Mouse (Mus musculus) gonadal fat pad, adult 2 months (tissue): ENCODE measurements around the gene Ivl. TPM values are rescaled to one million over a fixed set of nuclear protein-coding genes. Genes with fewer than 3 reads are reported as not detected.

Source experiments
- polyA plus RNA-seq: library from polyadenylated mRNA; depleted of rRNA; stranded (reverse); fragments of >200 nt; gene quantifications from 2 replicates; pipeline ENCODE4 v1.2.3, GENCODE M21; 2012; rRNA removed

Gene Ivl
- polyA plus RNA-seq, 1 experiment, result not detected

Other genes with a start within 250 kb of the Ivl start
- not detected in 2 replicates for gene Sprr2d, start 234.6 kb downstream of the Ivl start, polyA plus RNA-seq
- not detected in 2 replicates for gene Sprr2e, start 221.6 kb downstream of the Ivl start, polyA plus RNA-seq
- 0.25 TPM in 1 of 2 replicates, not detected in the other for gene Sprr2f, start 208.5 kb downstream of the Ivl start, polyA plus RNA-seq
- gene Sprr2h, start 188.1 kb downstream of the Ivl start, polyA plus RNA-seq, result not detected in 2 replicates
- not detected in 2 replicates for gene Sprr2i, start 165.7 kb downstream of the Ivl start, polyA plus RNA-seq
- not detected in 2 replicates for gene Sprr2j-ps, start 155.7 kb downstream of the Ivl start, polyA plus RNA-seq
- gene Gm9774, start 144.3 kb downstream of the Ivl start, polyA plus RNA-seq, result 6.2 and 7.4 TPM in 2 replicates
- not detected in 2 replicates for gene Sprr2k, start 141.2 kb downstream of the Ivl start, polyA plus RNA-seq
- gene Sprr1b, start 134.9 kb downstream of the Ivl start, polyA plus RNA-seq, result not detected in 2 replicates
- not detected in 2 replicates for gene Sprr3, start 115.0 kb downstream of the Ivl start, polyA plus RNA-seq
- 0.28 TPM in 1 of 2 replicates, not detected in the other for gene Sprr1a, start 87.8 kb downstream of the Ivl start, polyA plus RNA-seq
- gene Sprr4, start 73.2 kb downstream of the Ivl start, polyA plus RNA-seq, result not detected in 2 replicates
- not detected in 2 replicates for gene 2310046K23Rik, start 39.2 kb downstream of the Ivl start, polyA plus RNA-seq
- 27.9 and 30.2 TPM in 2 replicates for gene Smcp, start 15.3 kb upstream of the Ivl start, polyA plus RNA-seq
- not detected in 2 replicates for gene 2210017I01Rik, start 33.8 kb upstream of the Ivl start, polyA plus RNA-seq
- 0.45 TPM in 1 of 2 replicates, not detected in the other for gene Lce6a, start 47.9 kb upstream of the Ivl start, polyA plus RNA-seq
- not detected in 2 replicates for gene Lce1a1, start 74.6 kb upstream of the Ivl start, polyA plus RNA-seq
- not detected in 2 replicates for gene Lce1b, start 83.2 kb upstream of the Ivl start, polyA plus RNA-seq
- gene Lce1a2, start 96.6 kb upstream of the Ivl start, polyA plus RNA-seq, result not detected in 2 replicates
- not detected in 2 replicates for gene Lce1c, start 105.5 kb upstream of the Ivl start, polyA plus RNA-seq
- not detected in 2 replicates for gene Lce1d, start 113.5 kb upstream of the Ivl start, polyA plus RNA-seq
- not detected in 2 replicates for gene Lce1e, start 135.3 kb upstream of the Ivl start, polyA plus RNA-seq
- gene Lce1f, start 146.6 kb upstream of the Ivl start, polyA plus RNA-seq, result not detected in 2 replicates
- not detected in 2 replicates for gene Gm38119, start 165.4 kb upstream of the Ivl start, polyA plus RNA-seq
- not detected in 2 replicates for gene Lce1g, start 178.6 kb upstream of the Ivl start, polyA plus RNA-seq
- not detected in 2 replicates for gene Lce1h, start 191.3 kb upstream of the Ivl start, polyA plus RNA-seq
- gene Lce1i, start 205.2 kb upstream of the Ivl start, polyA plus RNA-seq, result not detected in 2 replicates
- not detected in 2 replicates for gene Lce1j, start 216.8 kb upstream of the Ivl start, polyA plus RNA-seq
- gene Lce1k, start 234.2 kb upstream of the Ivl start, polyA plus RNA-seq, result not detected in 2 replicates